Mouse (Mus musculus) limb, embryonic 11.5 days (tissue): ENCODE data around the gene Ptpra. TPM values are rescaled to one million over a fixed set of nuclear protein-coding genes. Genes with fewer than 3 reads are reported as not detected.
A peak's percentile ranks its signal among the peaks of the same experiment; 100 is the strongest.
"Not testable (repeated sequence)": the region's sequence is repeated elsewhere in the genome, so short reads cannot be mapped to it uniquely, and the experiment has no call there.

Source experiments
- ATAC-seq: fragments of 200-750 bp; cut with Nextera tagmentation; 2 replicates; pipeline ENCODE4 v1.8.0; 2017; ENCODE audit warnings: low read depth; ENCODE audit not compliant: insufficient number of reproducible peaks, low FRiP score, low TSS enrichment
- DNase-seq: peaks from one replicate; pipeline ENCODE4 v3.0.0-alpha.2; 2015; ENCODE audit warnings: low spot score
- H3K27ac ChIP-seq: fragments of 300-500 bp; sonication (generic); replicated peaks from 2 replicates; pipeline ENCODE4 v1.5.1; 2014; ENCODE audit warnings: low read depth, mild to moderate bottlenecking, low read length
- H3K27me3 ChIP-seq: fragments of 300-500 bp; sonication (generic); 2 replicates; pipeline ENCODE4 v1.6.1; 2014; ENCODE audit warnings: mild to moderate bottlenecking, low read length, mixed read lengths; ENCODE audit not compliant: control insufficient read depth, insufficient read depth
- H3K36me3 ChIP-seq: fragments of 300-500 bp; sonication (generic); 2 replicates; pipeline ENCODE4 v1.6.1; 2014; ENCODE audit warnings: mild to moderate bottlenecking, low read length, moderate library complexity, mixed read lengths; ENCODE audit not compliant: control insufficient read depth, insufficient read depth
- H3K4me1 ChIP-seq: fragments of 300-500 bp; sonication (generic); 2 replicates; pipeline ENCODE4 v1.6.1; 2014; ENCODE audit warnings: low read length, mixed read lengths; ENCODE audit not compliant: control insufficient read depth, insufficient read depth
- H3K4me2 ChIP-seq: fragments of 300-500 bp; sonication (generic); 2 replicates; pipeline ENCODE4 v1.6.1; 2014; ENCODE audit warnings: low read depth, mild to moderate bottlenecking, moderate library complexity; ENCODE audit not compliant: severe bottlenecking
- H3K4me3 ChIP-seq: fragments of 300-500 bp; sonication (generic); 2 replicates; pipeline ENCODE4 v1.5.1; 2014; ENCODE audit warnings: low read depth, low read length
- H3K9ac ChIP-seq: fragments of 300-500 bp; sonication (generic); 2 replicates; pipeline ENCODE4 v1.6.1; 2014; ENCODE audit warnings: mild to moderate bottlenecking, low read length
- H3K9me3 ChIP-seq: fragments of 300-500 bp; sonication (generic); 2 replicates; pipeline ENCODE4 v1.6.1; 2016; ENCODE audit warnings: low read length; ENCODE audit not compliant: control insufficient read depth
- WGBS: fragments of 180-500 bp; shearing (Covaris S2); extraction: QIAGEN DNeasy Blood & Tissue Kit; methylation state at CpG from one replicate; pipeline ENCODE4 v1.1.7; 2014; 5-methylcytosine and 5-hydroxymethylcytosine counted together
- polyA plus RNA-seq: library from polyadenylated mRNA; unstranded; fragments of >200 nt; fragmentation: Nextera tagmentation; extraction: Ambion mirVana; gene quantifications from 2 replicates; pipeline ENCODE4 v1.2.1, GENCODE M21; 2014

Ptpra gene
- polyA plus RNA-seq, 1 experiment from 2014 or later = 88.6 TPM

GRCm38 (mm10) chr2:130488600-130488999 is 38.5 kb downstream of the Ptpra start:
- H3K4me2 ChIP-seq = no peak overlapping the region
- no peaks in the 10 kb centered on the region for H3K4me1 ChIP-seq

GRCm38 (mm10) chr2:130491162-130491561 is 41.1 kb downstream of the Ptpra start:
- H3K27ac ChIP-seq = no peak overlapping the region
- H3K4me1 ChIP-seq = no peaks in the 10 kb centered on the region
- H3K9ac ChIP-seq = no peak overlapping the region
- no peak overlapping the region for H3K4me2 ChIP-seq
- no peaks in the 10 kb centered on the region for H3K36me3 ChIP-seq
- WGBS = 74% methylated on average over 4 of the region's 4 CpGs
- ATAC-seq = no peak
- H3K9me3 ChIP-seq = no peaks in the 10 kb centered on the region
- H3K27me3 ChIP-seq = no peaks in the 10 kb centered on the region
- no peak overlapping the region for H3K4me3 ChIP-seq
- DNase-seq = no peak

More at GRCm38 (mm10) chr2:130488600-130488999, 38.5 kb downstream of the Ptpra start:
- no peaks in the 10 kb centered on the region for H3K36me3 ChIP-seq
- no peaks in the 10 kb centered on the region for H3K27me3 ChIP-seq
- 89% methylated on average over 4 of the region's 4 CpGs for WGBS
- ATAC-seq (no peak), DNase-seq (no peak)
- H3K9ac ChIP-seq = no peak overlapping the region
- no peak overlapping the region for H3K27ac ChIP-seq
- no peak overlapping the region for H3K4me3 ChIP-seq
- H3K9me3 ChIP-seq = no peaks in the 10 kb centered on the region

- H3K9ac ChIP-seq = no peak overlapping the region
- ATAC-seq = no peak
- H3K4me1 ChIP-seq = no peaks in the 10 kb centered on the region
- peak; percentile 45 for DNase-seq
- no peaks in the 10 kb centered on the region for H3K9me3 ChIP-seq
- no peaks in the 10 kb centered on the region for H3K27me3 ChIP-seq
- H3K27ac ChIP-seq = no peak overlapping the region
- 36% methylated on average over 7 of the region's 7 CpGs for WGBS
- no peaks in the 10 kb centered on the region for H3K36me3 ChIP-seq
- no peak overlapping the region for H3K4me3 ChIP-seq
- H3K4me2 ChIP-seq = no peak overlapping the region
Measured at GRCm38 (mm10) chr2:130491587-130491986, 41.5 kb downstream of the Ptpra start.

- WGBS = 86% methylated on average over 4 of the region's 4 CpGs
- H3K36me3 ChIP-seq, H3K9me3 ChIP-seq, DNase-seq, H3K9ac ChIP-seq, H3K27ac ChIP-seq, ATAC-seq, H3K27me3 ChIP-seq, H3K4me2 ChIP-seq, H3K4me1 ChIP-seq, H3K4me3 ChIP-seq: not testable (repeated sequence)
Measured at GRCm38 (mm10) chr2:130495114-130495513, 45.0 kb downstream of the Ptpra start.

- no peak for DNase-seq
- H3K27ac ChIP-seq = no peak overlapping the region
- H3K9me3 ChIP-seq = no peaks in the 10 kb centered on the region
- no peak overlapping the region for H3K4me2 ChIP-seq
- 48% methylated on average over 6 of the region's 6 CpGs for WGBS
- no peaks in the 10 kb centered on the region for H3K27me3 ChIP-seq
- no peaks in the 10 kb centered on the region for H3K4me1 ChIP-seq
- ATAC-seq = no peak
- no peaks in the 10 kb centered on the region for H3K36me3 ChIP-seq
- no peak overlapping the region for H3K4me3 ChIP-seq
- H3K9ac ChIP-seq = no peak overlapping the region
Measured at GRCm38 (mm10) chr2:130496037-130496436, 46.0 kb downstream of the Ptpra start.

GRCm38 (mm10) chr2:130496931-130497330 is 46.9 kb downstream of the Ptpra start:
- Histone ChIP-seq H3K9ac (no peak overlapping the region), H3K4me2 (no peak overlapping the region), H3K4me1 (no peaks in the 10 kb centered on the region), H3K27me3 (no peaks in the 10 kb centered on the region), H3K4me3 (no peak overlapping the region), H3K27ac (no peak overlapping the region), H3K9me3 (no peaks in the 10 kb centered on the region), H3K36me3 (no peaks in the 10 kb centered on the region)
- DNase-seq (no peak), ATAC-seq (no peak)
- WGBS = 78% methylated on average over 4 of the region's 4 CpGs

- no peaks in the 10 kb centered on the region for H3K27me3 ChIP-seq
- H3K9me3 ChIP-seq = no peaks in the 10 kb centered on the region
- WGBS = 91% methylated on average over 3 of the region's 3 CpGs
- H3K36me3 ChIP-seq = no peaks in the 10 kb centered on the region
- no peak for DNase-seq
- H3K9ac ChIP-seq = no peak overlapping the region
- H3K27ac ChIP-seq = no peak overlapping the region
- no peak overlapping the region for H3K4me3 ChIP-seq
- no peaks in the 10 kb centered on the region for H3K4me1 ChIP-seq
- no peak for ATAC-seq
- no peak overlapping the region for H3K4me2 ChIP-seq
Measured at GRCm38 (mm10) chr2:130499546-130499945, 49.5 kb downstream of the Ptpra start.

GRCm38 (mm10) chr2:130501556-130501955 is 51.5 kb downstream of the Ptpra start:
- Histone ChIP-seq H3K9ac (no peak overlapping the region), H3K9me3 (no peaks in the 10 kb centered on the region), H3K27ac (no peak overlapping the region), H3K4me2 (no peak overlapping the region), H3K4me1 (no peaks in the 10 kb centered on the region), H3K36me3 (no peaks in the 10 kb centered on the region), H3K4me3 (no peak overlapping the region), H3K27me3 (no peaks in the 10 kb centered on the region)
- no peak for ATAC-seq
- DNase-seq = no peak
- 91% methylated on average over 2 of the region's 2 CpGs for WGBS

GRCm38 (mm10) chr2:130511616-130512015 is 61.5 kb downstream of the Ptpra start:
- H3K9ac ChIP-seq, H3K4me2 ChIP-seq, H3K27ac ChIP-seq, H3K4me3 ChIP-seq, H3K36me3 ChIP-seq, H3K4me1 ChIP-seq, DNase-seq, ATAC-seq, H3K9me3 ChIP-seq, H3K27me3 ChIP-seq: not testable (repeated sequence)
- WGBS = 94% methylated on average over 4 of the region's 5 CpGs
